Mouse (Mus musculus): ENCODE results near the gene Suclg2. TPM values are rescaled to one million over a fixed set of nuclear protein-coding genes. Genes with fewer than 3 reads are reported as not detected.

Suclg2 gene
- polyA plus RNA-seq, 1 experiment from 2014 or later, result 67.6 TPM

DNA sequence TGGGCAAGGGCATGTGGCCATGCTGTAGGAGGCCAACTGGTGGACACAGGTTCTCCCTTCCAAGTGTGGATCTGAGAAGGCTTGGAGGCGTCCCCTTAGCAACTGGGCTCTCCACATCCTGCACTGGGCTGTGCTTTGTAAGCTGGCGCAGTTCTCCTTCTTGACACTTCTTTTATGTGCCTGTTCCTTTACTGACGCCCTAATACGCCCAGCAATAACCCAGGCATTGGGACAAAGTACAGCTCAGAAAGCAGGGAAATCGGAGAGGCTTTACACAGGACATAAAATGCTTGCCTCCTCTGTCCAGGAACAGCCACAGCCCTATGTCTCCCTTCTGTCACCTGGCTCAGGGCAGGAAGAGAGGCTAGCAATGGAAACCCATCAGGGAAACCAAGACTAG lies 9.5 kb downstream of the Suclg2 start:
- no peak for ATAC-seq (ENCODE audit: low FRiP score, low TSS enrichment)
- no peak overlapping the region for H3K4me2 ChIP-seq (replicated peaks; ENCODE audit: low read depth)

DNA sequence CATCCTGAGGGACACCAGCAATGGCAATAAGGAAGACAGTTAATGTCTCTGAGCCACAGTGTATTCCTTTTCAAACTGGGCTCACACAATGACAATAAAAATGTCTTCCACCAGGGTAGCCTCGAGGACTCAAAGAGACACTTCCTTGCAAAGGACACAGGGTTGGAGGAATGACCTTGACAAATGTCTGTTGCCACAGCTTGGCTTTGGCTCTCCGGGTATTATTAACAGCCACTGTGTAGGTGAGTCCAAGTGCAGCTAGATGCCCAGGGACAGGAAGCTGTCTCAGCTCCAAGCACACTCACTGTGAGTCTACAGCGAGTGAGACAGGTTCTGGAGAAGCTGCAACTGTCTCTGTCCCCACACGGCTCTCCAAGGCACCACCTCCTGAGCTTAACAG lies 14.0 kb downstream of the Suclg2 start:
- H3K27me3 ChIP-seq (ENCODE audit: control insufficient read depth, insufficient read depth, low read length), result no peaks in the 10 kb centered on the region
- no peaks in the 10 kb centered on the region; the same call in 1 of the 2 replicates for H3K36me3 ChIP-seq (ENCODE audit: control insufficient read depth, insufficient read depth, low read length)
- TF ChIP-seq EP300 (optimal IDR thresholded peaks at IDR 0.05) (no peak), CTCF (IDR thresholded peaks at IDR 0.05; ENCODE audit: low read depth) (no peak)
- H3K9me3 ChIP-seq (ENCODE audit: control insufficient read depth, low read length), result no peaks in the 10 kb centered on the region
- no peak overlapping the region for H3K4me2 ChIP-seq (replicated peaks; ENCODE audit: low read depth)
- DNase-seq (ENCODE audit: low spot score), result no peak
- ATAC-seq (ENCODE audit: low FRiP score, low TSS enrichment), result no peak
- WGBS, result 79% methylated on average over 4 of the region's 4 CpGs
- H3K4me1 ChIP-seq (replicated peaks; ENCODE audit: control insufficient read depth, insufficient read depth), result 0 out of 2 replicates have a peak, but pooled peaks cover 3% of the 10 kb centered on the region
- no peak overlapping the region for H3K27ac ChIP-seq (replicated peaks)
- H3K9ac ChIP-seq (ENCODE audit: low read length), result no peak overlapping the region
- no peak overlapping the region for H3K4me3 ChIP-seq (ENCODE audit: low read depth, low read length)

More for the DNA sequence above, 9.5 kb downstream of the Suclg2 start:
- H3K27ac ChIP-seq (replicated peaks), result no peak overlapping the region
- TF ChIP-seq CTCF (IDR thresholded peaks at IDR 0.05; ENCODE audit: low read depth) (no peak), EP300 (optimal IDR thresholded peaks at IDR 0.05) (no peak)
- no peak for DNase-seq (ENCODE audit: low spot score)
- WGBS, result 76% methylated on average over 5 of the region's 5 CpGs
- H3K36me3 ChIP-seq (ENCODE audit: control insufficient read depth, insufficient read depth, low read length), result no peaks in the 10 kb centered on the region; the same call in 1 of the 2 replicates
- H3K9me3 ChIP-seq (ENCODE audit: control insufficient read depth, low read length), result no peaks in the 10 kb centered on the region
- no peak overlapping the region for H3K9ac ChIP-seq (ENCODE audit: low read length)
- H3K4me1 ChIP-seq (replicated peaks; ENCODE audit: control insufficient read depth, insufficient read depth), result no peaks in the 10 kb centered on the region
- H3K27me3 ChIP-seq (ENCODE audit: control insufficient read depth, insufficient read depth, low read length), result no peaks in the 10 kb centered on the region
- no peak overlapping the region for H3K4me3 ChIP-seq (ENCODE audit: low read depth, low read length)

DNA sequence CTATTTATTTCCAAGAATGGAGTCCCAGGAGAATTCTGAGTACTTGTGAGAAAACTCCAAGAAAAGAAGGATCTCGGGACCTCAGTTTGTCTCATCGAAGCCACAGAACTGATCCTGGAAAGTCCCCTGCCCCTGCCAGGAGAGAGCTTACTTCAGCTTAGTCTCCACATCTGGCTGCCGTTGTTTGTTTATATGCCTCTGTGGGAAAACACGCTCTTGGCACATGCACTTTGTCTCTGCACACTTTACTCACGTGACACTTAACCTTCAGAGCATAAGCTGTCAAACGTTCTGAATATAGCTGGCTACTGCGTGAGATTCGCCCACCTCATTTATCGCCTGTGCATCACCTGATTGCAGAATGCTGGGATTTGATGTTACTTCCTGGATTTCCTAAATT lies 16.4 kb downstream of the Suclg2 start:
- Histone ChIP-seq H3K27me3 (ENCODE audit: control insufficient read depth, insufficient read depth, low read length) (no peaks in the 10 kb centered on the region), H3K36me3 (ENCODE audit: control insufficient read depth, insufficient read depth, low read length) (no peaks in the 10 kb centered on the region), H3K4me3 (ENCODE audit: low read depth, low read length) (no peak overlapping the region), H3K9me3 (ENCODE audit: control insufficient read depth, low read length) (no peaks in the 10 kb centered on the region), H3K27ac (replicated peaks) (no peak overlapping the region), H3K9ac (ENCODE audit: low read length) (no peak overlapping the region), H3K4me2 (replicated peaks; ENCODE audit: low read depth) (no peak overlapping the region), H3K4me1 (replicated peaks; ENCODE audit: control insufficient read depth, insufficient read depth) (0 out of 2 replicates have a peak, but pooled peaks cover 3% of the 10 kb centered on the region)
- WGBS, result 47% methylated on average over 9 of the region's 9 CpGs
- TF ChIP-seq EP300 (optimal IDR thresholded peaks at IDR 0.05), result no peak
- DNase-seq (ENCODE audit: low spot score), result no peak
- peak; percentile 42; the same call in 1 of the 2 replicates for ATAC-seq (ENCODE audit: low FRiP score, low TSS enrichment)

DNA sequence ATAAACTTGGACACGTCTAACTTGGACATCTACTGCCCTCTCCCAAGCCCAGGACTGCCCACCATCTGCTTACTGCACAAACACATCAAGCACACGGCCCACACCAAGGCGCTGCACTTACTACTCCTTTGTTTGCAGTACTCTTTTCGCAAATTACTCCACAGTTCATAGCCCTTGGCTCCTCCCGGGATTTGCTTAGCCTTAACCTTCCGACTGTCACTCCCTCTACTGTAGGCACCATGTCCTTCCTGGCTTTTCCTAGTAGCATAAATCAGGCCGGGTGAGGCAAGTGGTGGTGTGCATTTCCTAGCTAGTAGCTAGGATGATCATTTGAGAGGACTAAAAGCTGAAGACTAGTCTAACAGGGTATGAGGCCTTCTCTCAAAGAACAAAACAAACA lies 16.8 kb downstream of the Suclg2 start:
- DNase-seq (ENCODE audit: low spot score), result no peak
- Histone ChIP-seq H3K4me1 (replicated peaks; ENCODE audit: control insufficient read depth, insufficient read depth) (0 out of 2 replicates have a peak, but pooled peaks cover 3% of the 10 kb centered on the region), H3K9ac (ENCODE audit: low read length) (no peak overlapping the region), H3K27me3 (ENCODE audit: control insufficient read depth, insufficient read depth, low read length) (no peaks in the 10 kb centered on the region), H3K9me3 (ENCODE audit: control insufficient read depth, low read length) (no peaks in the 10 kb centered on the region), H3K4me2 (replicated peaks; ENCODE audit: low read depth) (0 out of 2 replicates have a peak overlapping the region, but pooled peaks have one; percentile 3), H3K27ac (replicated peaks) (0 out of 2 replicates have a peak overlapping the region, but pooled peaks have one; percentile 4), H3K4me3 (ENCODE audit: low read depth, low read length) (no peak overlapping the region), H3K36me3 (ENCODE audit: control insufficient read depth, insufficient read depth, low read length) (no peaks in the 10 kb centered on the region)
- 35% methylated on average over 7 of the region's 7 CpGs for whole genome bisulfite sequencing
- TF ChIP-seq CTCF (IDR thresholded peaks at IDR 0.05; ENCODE audit: low read depth), result no peak
- no peak for TF ChIP-seq EP300 (optimal IDR thresholded peaks at IDR 0.05)
- peak; percentile 56 for ATAC-seq (ENCODE audit: low FRiP score, low TSS enrichment)

DNA sequence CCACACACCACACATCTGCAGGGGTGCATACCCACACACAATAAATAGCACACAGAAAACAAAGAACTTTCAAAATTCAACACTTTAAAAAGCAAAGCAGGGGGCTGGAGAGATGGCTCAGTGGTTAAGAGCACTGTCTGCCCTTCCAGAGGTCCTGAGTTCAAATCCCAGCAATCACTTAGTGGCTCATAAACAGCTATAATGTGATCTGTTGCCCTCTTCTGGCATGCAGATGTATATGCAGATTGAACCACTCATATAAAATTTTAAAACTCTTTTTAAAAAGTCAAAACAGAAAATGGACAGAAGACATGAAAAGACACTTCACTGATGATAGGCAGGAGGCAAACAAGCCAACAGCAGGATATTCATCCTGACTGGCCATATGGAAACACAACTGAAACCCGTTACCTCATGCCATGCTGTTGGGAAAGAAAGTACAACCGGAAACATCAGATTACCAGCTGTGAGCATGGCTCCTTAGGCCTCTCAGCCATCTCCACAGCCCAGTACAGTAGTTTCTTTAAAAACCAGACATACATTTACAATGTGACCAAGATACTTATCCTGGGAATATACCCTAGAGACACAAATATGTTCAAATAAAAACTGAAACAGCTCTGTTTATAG lies 17.5 kb downstream of the Suclg2 start:
- WGBS, result 89% methylated on average over 2 of the region's 2 CpGs

DNA sequence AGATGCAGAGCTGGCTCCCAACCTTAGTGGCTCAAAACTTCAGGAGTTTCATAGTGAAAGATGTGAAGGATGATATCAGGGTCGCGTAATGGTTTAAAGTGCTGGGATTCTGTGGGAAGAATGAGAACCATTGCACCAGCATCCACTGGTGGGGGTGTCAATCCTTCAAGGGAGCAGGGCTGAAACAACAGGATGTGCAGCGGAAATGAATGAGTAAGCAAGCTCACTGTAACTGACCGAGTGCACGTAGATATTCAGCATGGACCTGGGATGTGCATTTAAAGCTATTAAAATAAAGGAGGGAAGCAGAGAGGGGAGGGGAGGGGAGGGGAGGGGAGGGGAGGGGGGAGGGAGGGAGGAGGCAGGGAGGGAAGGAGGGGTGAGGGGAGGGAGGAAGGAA lies 18.4 kb downstream of the Suclg2 start:
- no peak for TF ChIP-seq CTCF (IDR thresholded peaks at IDR 0.05; ENCODE audit: low read depth)
- TF ChIP-seq EP300 (optimal IDR thresholded peaks at IDR 0.05), result no peak
- H3K4me1 ChIP-seq (replicated peaks; ENCODE audit: control insufficient read depth, insufficient read depth), result 0 out of 2 replicates have a peak, but pooled peaks cover 3% of the 10 kb centered on the region
- no peak overlapping the region for H3K9ac ChIP-seq (ENCODE audit: low read length)
- H3K9me3 ChIP-seq (ENCODE audit: control insufficient read depth, low read length), result no peaks in the 10 kb centered on the region
- no peak for ATAC-seq (ENCODE audit: low FRiP score, low TSS enrichment)
- H3K27ac ChIP-seq (replicated peaks), result no peak overlapping the region
- no peak overlapping the region for H3K4me2 ChIP-seq (replicated peaks; ENCODE audit: low read depth)
- H3K27me3 ChIP-seq (ENCODE audit: control insufficient read depth, insufficient read depth, low read length), result no peaks in the 10 kb centered on the region
- no peak for DNase-seq (ENCODE audit: low spot score)
- WGBS, result 73% methylated on average over 5 of the region's 5 CpGs
- H3K36me3 ChIP-seq (ENCODE audit: control insufficient read depth, insufficient read depth, low read length), result no peaks in the 10 kb centered on the region
- H3K4me3 ChIP-seq (ENCODE audit: low read depth, low read length), result no peak overlapping the region

More for the DNA sequence above, 17.5 kb downstream of the Suclg2 start:
- ATAC-seq (ENCODE audit: low FRiP score, low TSS enrichment) (no peak), DNase-seq (ENCODE audit: low spot score) (no peak)
- Histone ChIP-seq H3K4me1 (replicated peaks; ENCODE audit: control insufficient read depth, insufficient read depth) (0 out of 2 replicates have a peak, but pooled peaks cover 3% of the 10 kb centered on the region), H3K36me3 (ENCODE audit: control insufficient read depth, insufficient read depth, low read length) (no peaks in the 10 kb centered on the region), H3K27ac (replicated peaks) (no peak overlapping the region), H3K27me3 (ENCODE audit: control insufficient read depth, insufficient read depth, low read length) (no peaks in the 10 kb centered on the region), H3K9ac (ENCODE audit: low read length) (no peak overlapping the region), H3K4me2 (replicated peaks; ENCODE audit: low read depth) (no peak overlapping the region), H3K9me3 (ENCODE audit: control insufficient read depth, low read length) (no peaks in the 10 kb centered on the region), H3K4me3 (ENCODE audit: low read depth, low read length) (no peak overlapping the region)
- TF ChIP-seq CTCF (IDR thresholded peaks at IDR 0.05; ENCODE audit: low read depth) (peak; percentile 56), EP300 (optimal IDR thresholded peaks at IDR 0.05) (no peak)
